Mouse (Mus musculus): ENCODE data around the gene Ubxn10.

The Ubxn10 gene

DNA sequence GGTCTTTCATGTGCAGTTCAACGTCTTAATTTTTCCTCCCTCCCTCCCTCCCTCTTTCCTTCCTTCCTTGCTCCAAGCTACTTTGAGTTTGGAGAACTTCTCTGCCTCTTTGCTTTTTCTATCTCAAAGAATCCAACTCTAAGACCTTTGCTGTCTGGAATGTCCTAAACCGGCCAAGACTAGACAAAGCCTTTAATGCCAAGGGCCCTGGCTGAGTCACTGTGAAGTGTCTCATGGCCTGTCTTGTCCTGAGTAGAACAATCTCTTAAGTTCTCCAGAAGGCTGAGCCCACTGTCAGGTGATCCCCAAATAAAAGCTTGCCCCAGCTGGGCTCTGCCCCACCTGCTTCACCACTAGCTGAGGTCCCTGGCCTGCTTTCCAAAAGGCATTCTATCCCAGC is 34.9 kb downstream of the Ubxn10 start:
- DNase-seq (ENCODE audit: low read depth): no peak

DNA sequence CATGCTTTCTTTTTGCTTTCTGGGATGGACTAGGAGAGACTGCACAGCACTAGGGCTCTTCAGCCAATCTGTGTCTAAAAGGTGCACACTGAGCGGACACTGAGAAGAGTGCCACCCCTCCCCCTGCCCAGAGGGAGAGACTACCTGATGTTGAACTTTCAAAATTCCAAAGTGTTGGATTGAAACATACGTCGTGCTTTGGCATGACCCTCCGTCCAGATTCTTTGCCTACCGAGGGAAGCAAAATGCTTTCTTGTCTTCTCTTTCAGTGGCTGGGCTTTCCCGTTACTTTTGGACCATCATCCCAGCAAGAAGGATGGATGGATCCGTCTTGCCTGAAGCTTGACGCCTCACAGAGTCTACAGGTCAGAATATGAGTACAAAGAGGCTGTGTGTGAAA is 35.9 kb downstream of the Ubxn10 start:
- DNase-seq (ENCODE audit: low read depth): no peak

DNA sequence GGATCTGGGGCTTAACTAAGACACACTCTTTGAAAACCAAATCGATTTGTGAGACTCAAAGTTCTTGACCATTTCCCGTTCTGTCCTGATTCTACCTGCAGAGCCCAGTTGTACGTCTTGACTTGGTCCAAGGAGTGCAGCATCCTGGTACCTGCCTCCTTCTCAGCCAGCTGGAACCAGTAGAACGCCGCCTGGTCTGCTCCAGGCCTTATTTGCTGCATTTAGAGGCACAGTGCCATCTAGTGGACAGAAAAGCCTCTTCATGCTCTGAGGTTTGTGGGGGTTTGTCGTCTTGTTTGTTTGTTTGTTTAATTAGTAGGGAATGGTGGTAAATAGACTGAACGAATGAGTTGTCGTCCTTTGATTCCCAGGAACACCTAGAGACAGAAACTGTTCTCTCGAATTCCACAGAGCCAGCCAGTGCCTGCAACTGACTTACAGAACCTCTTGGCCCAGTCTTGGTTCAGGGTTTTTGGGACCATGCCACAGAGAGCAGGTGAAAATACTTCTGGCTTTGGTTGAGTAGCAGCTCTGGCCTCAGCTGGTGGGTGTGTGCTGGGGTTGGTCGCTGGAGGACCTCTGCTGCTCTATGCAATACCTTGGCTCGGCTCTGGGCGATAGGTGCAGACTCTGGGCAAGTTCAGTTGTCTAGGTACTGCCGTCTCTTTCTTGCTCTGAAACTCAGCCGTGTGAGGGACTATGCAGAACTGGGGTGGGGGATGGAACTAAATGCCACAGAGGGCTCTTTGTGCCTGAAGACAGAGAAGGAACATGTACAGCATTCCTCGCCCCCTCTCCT is 36.6 kb downstream of the Ubxn10 start:
- DNase-seq (ENCODE audit: low read depth): peak; percentile 67

DNA sequence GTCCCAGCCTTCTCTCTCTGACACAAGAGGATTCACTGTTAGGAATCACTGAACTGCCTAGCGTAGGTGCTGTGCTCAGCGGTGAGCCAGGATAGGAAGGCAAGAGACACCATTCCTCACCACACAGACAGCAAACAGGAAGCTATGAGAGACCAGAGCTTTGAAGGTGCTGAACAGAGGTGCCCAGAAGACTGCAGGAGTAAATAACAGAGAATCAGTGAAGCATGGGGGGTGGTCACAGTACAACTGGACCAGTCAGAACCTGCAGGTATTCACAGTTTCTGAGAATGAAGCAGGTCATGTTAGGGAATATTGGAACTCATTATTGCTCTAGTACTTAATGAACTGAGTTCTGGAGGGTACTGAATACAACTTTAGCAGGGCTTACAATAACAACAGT is 38.7 kb downstream of the Ubxn10 start:
- DNase-seq (ENCODE audit: low read depth): no peak

DNA sequence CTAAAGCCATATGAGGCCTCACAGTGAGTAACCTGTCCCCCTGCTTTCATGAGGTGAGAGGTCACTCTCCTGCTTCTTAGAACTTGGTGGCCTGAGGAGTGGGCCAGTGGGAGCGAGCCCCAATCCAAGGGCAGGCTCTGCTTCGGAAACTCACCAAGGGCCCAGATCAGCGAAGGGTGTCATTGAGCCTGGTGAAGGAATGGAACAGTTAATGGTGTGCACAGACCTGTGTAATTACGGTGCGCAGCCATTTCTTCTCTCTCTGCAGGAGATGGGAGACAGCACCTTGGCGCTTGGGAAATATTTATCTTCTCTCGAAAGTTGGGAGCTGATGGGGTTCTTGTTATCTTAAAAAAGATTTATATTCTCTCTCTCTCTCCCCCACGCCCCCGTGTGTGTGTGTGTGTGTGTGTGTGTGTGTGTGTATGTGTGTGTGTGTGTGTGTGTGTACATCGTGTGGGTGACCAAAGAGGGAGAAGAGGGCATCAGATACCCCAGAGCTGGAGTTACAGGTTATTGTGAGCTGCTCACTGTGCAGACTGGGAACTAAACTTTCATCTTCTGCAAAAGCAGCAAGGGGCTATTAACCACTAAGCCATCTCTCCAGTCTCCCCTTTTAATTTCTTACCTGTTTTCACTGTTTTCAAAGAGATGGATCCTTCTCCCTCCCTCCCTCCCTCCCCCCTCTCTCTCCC is 39.7 kb downstream of the Ubxn10 start:
- DNase-seq (ENCODE audit: low read depth): no peak

DNA sequence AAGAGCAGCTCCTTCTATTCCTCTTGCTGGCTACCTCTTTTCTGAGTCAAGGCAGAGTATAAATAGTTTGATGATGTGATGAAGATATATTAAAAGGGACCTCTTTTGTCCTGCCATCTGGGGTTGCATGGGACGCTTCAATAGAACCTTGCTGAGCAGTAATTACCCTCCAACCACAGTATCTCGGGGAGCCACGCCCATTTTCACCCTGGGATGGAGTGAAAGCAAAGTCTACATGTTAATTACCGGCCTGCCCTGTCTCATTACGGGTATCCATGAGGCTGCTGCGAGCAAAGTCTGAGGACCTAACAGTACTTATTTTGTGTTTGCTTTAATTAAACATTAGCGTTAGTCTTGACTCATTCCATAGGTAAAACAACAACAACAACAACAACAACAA is 40.2 kb downstream of the Ubxn10 start:
- DNase-seq (ENCODE audit: low read depth): no peak

DNA sequence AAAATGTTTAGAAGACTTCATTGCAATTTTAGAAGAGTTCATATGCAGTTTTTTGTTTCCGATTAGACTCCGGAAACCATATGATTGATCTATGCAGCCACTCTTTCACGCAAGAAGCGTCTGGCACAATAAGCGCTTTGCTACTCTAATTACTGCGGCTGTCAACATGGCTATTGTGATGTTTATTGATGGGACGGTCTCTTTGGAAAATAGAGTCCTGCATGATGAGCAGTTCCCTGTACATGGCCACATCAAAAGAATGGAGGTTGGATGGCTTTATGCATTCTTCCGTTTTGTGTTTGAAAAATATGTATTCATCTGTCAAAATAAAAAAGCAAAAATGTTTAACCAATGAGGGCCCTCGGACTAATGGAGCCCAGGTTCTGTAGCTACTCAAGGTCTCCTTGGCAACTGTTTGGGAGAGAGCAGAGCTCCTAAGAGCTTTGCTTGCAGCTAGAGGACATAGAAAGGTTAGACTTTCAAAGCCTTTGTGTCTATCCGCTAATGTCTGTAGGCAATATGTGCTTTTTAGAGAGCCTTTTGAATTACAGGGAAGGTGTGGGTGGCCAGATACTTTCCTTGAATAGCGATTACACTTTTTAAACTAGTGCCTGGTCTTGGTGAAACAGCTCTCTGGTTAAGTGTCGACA is 43.8 kb downstream of the Ubxn10 start:
- DNase-seq (ENCODE audit: low read depth): no peak

DNA sequence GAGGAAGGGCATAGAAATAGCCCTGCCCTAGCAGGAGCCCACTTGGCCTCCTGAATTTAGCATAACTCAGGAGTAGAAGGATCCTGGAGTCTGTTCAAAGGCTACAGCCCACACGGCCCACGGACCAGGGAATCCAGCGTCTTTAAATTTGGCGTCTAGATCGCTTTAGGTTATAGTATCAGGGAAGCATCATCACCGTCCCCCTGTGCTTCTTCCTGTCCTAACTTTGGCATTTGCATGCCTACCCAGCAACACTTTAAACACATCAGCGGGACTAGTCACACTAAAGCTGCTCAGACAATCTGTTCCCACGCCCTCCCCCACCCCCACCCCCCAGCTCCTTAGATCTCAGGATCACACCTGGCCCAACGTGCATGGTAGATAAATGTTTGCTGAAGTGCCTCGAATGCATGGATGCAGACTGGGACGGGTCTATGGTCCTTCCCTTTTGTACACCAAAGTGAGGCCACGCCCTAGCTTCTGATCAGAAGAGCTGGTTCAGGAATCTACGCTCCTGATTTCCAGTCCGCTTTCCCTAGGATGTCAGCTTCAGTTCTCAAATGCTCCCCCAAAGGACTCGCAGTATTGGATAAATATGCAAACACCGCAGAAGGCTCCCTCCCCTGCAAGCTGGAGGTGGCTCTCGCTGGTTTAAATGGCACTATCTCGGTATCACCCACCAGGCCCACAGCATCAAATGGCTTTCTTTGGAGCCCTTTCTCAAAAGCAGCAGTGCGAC is 45.4 kb downstream of the Ubxn10 start:
- DNase-seq (ENCODE audit: low read depth): no peak

DNA sequence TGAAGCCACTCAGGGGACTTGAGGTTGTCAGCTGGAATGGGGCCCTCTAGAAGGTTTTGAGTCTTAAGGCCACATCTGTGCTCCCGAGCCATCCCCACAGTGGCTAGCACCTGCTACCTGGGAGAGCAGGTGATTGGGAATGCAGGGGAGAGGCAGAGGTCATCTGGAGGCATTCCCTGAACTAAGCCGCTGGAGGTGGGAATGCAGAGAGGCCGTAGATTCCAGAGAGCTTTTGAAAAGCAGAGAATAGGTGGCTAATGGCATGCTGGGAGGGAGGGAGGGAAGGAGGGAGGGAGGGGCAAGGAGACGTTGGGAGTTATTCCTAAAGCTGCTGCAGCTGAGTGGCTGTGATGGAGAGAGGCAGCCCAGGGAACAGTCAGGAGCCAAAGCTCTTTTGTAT is 46.4 kb downstream of the Ubxn10 start:
- DNase-seq (ENCODE audit: low read depth): no peak

DNA sequence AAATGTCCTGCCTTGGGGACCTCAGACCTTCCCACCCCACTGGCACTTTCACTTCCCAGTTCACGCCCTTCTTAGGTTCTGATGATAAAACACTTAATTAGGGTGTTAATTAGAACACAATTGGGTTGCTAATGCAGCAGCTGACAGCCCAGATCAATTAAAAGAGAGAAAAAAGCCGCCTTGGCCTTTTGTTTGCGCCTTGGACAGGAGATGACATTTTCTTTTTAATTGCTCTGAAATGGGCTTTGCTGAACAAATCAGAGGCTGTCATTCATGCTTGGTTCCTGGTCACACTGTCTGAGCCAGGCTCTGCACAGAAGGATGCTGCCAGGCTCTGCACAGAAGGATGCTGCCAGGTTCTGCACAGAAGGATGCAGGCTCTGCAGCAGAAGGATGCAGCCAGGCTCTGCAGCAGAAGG is 47.9 kb downstream of the Ubxn10 start:
- DNase-seq (ENCODE audit: low read depth): no peak

DNA sequence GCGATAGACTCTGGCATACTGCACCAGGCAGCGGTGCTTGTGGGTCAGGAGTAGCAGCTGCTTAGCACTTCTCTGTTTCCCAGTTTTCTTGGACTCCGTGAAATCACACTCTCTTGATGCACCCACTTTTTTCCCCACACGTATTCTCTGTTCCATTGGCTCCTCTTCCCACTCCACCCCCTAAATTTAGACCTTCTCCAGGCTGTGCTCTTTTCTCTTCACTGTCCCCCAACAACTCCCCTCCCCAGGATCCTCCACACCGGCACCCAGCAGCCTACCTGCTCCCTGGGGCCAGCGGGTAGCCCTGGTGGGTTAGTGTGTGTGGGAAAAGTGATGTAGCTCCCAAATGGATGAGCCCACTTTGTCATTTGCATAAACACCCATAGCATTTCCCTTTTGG is 51.2 kb downstream of the Ubxn10 start:
- DNase-seq (ENCODE audit: low read depth): no peak

DNA sequence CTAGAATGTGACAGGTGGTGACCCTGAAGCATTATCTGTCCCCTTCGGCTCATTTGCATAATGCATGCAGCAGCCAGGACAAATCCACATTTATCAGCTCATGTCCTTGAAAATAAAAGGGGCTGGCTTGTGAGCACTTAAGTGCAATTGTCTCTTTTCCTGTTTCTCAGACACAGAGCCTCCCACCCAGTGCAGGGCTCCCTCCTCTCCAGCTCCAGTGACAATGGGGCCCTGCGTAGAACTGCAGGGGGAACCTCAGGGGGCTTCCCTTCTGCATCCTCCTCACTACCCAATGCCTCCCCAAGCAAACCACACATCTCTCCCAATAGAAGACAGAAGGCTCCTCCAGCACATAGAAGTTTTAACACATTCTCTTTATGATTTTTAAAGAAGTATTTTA is 54.2 kb downstream of the Ubxn10 start:
- DNase-seq (ENCODE audit: low read depth): no peak

DNA sequence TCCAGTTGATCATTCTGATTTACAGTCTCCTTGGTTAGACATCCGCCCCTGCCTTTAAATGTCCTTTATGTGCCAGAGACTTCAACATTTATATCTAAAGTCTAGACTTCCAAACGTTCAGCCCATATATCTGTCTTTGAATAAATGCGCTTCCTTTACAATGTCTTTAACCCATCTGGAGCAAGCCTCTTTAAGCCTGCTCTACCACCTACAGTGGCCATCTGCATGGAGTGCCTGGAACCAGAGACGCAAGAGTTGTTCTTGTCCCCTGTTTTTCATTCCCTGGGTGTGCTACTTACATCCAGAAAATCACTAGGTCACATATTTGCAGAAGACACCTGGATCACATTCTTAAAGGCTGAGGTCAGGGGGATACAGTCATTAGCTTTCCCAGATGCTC is 56.8 kb downstream of the Ubxn10 start:
- no peak for DNase-seq (ENCODE audit: low read depth)

DNA sequence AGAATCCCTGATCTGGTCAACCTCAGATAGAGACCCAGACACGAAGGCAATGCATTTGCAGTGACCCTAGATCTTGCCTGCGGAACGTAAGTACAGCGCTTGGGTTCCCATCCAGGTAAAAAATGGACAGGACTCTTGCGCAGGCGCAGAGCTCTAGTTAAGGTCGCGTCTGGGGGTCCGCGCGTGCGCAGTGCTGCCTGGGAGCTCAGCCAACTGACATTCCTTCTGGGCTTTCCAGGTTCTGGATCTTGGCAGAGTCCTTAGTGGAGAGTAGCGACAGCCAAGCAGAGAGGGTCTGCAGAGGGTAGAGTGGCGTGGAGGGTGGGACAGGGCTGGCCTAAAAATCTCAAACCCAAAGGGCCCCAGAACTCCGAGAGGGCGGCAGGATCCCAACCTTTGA is 59.4 kb downstream of the Ubxn10 start:
- no peak for DNase-seq (ENCODE audit: low read depth)

DNA sequence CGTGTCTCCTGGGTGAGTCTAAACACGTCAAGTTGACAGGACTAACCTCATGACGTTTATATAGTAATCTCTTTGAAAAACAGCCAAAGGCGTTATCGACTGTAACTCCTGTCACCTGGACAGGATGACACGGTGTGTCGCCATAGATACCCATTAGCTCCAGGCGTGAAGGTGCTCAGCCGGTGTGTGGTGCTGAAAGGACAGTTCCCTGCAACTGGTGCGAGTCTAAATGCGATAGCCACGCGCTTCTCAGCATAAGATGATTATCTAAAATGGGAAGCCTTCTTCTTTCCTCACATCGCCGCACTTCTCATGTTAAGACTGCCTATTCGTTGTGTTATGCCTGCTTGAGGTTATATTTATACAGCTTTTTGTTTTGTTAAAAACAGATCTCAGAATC is 60.5 kb downstream of the Ubxn10 start:
- DNase-seq (ENCODE audit: low read depth): peak; percentile 2

DNA sequence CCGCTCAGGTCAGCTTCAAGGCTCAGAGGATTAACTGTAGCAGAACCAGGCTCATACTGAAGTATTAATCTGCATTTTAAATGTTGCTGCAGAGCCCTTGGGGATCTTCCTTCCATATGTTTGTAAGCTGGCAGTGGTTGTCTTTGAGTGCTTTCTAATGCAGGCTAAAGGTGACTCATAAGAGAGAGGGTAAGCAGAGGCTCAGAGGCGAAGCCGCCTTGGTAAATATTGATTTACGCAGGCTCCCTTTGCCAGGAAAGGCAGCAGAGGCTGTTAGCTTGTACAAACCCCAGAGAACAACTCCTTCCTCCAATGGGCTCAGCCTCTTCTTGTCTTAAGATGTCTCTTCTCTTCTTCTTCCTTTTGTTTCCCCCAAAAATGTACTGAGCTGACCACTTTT is 64.8 kb downstream of the Ubxn10 start:
- DNase-seq (ENCODE audit: low read depth): no peak

DNA sequence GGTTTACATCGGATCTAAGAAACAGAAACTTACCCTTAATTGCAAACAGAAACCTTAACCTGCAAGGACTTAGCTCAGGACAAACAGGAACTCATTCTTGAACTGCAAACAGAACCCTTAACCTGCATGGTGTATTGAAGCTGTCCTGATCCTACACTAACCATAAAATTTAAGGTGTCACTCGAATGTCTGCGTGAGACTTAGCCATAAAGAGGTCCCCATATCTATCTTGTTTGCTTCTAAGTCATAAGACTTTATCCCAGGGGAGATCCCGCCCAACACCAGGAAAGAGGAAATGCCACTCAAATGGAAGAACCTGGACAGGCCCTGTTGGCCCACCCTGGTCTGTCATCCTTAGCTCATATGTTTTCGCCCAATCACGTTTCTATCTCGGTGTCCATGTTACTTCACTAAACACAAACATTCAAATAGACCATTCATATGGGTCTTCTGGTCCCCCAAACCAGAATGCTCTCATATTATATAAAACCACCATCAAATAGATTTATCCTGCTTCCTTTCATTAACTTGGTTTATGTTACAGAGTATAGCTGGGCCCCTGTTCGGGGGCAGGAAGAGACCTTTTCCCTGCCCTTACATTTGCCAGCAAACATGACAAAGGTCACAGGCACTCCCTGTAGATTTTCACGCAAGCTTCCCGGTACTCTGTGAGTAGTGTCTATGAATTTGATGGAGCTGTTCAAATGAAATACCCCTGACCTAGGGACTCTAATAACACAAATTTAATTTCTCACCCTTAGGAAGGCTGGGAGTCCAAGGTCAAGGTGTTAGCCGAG is 66.7 kb downstream of the Ubxn10 start:
- DNase-seq (ENCODE audit: low read depth): no peak

DNA sequence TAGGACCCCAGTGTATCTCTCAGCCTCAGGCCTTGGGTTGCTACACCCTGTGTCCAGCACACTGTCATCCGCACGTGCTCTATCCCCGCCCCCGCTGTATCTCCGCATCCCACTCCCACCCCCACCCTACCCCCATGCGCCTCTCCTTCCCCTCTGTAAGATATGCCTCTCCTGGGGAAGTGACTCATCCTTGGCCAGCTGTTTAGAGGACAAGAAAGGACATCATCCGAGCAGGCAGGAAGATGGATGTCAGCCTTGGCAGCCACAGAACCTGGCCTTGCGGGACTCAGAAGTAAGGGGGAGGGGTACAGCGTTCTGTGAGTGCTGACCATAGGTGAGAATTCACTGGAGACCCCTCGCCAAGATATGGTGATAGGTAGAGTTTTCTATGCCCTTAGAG is 70.4 kb downstream of the Ubxn10 start:
- DNase-seq (ENCODE audit: low read depth): no peak

DNA sequence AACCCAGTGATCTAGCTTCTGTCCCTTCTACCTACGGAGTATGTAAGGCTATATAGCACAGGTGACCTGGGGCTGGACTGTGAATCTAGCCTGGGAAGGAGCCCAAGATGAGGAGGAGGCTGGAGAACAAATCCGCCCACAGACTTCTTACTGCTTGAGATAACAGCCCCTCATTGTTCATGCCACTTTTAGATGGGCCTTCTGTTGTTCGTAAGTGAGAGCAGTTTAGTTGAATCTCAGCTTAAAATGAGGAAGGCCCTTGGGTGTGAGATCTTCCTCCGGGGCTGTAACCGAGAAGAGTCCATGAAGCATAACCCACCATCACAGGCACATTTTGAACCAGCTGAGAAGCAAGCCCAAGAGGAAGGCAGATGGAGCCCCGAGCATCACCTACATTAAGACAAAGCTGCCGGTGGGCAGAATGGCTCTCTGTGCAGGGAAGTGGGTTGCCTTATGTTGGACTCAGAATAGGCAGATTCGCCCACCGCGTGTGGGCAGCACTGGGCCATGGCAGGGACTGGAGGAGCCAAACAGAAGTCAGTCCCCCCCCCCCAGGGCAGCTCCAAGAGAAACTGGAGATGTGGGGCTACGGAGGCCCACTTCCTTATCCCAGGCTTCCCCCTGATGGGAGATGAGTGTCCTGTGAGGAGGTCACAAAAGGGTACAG is 76.9 kb downstream of the Ubxn10 start:
- no peak for DNase-seq (ENCODE audit: low read depth)

All from induced T-regulatory cell, adult 2 months (primary cell).